Mouse (Mus musculus): Measurements from ENCODE around the gene Svop. TPM values are rescaled to one million over a fixed set of nuclear protein-coding genes. Genes with fewer than 3 reads are reported as not detected.

Gene Svop
- polyA plus RNA-seq, 1 experiment, result 81.5 TPM

DNA sequence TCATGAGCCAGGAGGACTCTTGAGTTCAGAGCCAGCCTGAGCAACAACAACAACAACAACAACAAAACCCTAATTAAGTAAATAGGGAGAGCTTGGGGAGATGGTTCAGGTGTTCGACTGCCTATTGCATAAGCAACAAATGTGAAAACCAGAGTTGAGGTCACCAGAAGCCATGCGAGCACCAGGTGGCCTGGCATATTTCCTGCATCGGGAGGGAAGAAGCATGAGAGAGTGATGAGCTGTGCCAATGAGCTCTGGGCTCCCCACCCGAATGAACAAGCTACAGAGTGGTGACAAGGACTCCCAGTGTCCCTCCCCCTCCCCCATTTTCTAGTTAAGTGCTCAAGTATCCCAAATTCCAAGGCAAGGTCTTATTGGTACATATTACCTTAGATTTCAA is 10.5 kb upstream of the Svop start:
- no peak for TF ChIP-seq CTCF (IDR thresholded peaks at IDR 0.05; ENCODE audit: borderline replicate concordance, extremely low read depth, insufficient read depth, insufficient read length)
- no peak for TF ChIP-seq POLR2A (IDR thresholded peaks at IDR 0.05; ENCODE audit: borderline replicate concordance, extremely low read depth, insufficient read depth, insufficient read length, poor library complexity, severe bottlenecking)
- DNase-seq (ENCODE audit: low read depth), result no peak

DNA sequence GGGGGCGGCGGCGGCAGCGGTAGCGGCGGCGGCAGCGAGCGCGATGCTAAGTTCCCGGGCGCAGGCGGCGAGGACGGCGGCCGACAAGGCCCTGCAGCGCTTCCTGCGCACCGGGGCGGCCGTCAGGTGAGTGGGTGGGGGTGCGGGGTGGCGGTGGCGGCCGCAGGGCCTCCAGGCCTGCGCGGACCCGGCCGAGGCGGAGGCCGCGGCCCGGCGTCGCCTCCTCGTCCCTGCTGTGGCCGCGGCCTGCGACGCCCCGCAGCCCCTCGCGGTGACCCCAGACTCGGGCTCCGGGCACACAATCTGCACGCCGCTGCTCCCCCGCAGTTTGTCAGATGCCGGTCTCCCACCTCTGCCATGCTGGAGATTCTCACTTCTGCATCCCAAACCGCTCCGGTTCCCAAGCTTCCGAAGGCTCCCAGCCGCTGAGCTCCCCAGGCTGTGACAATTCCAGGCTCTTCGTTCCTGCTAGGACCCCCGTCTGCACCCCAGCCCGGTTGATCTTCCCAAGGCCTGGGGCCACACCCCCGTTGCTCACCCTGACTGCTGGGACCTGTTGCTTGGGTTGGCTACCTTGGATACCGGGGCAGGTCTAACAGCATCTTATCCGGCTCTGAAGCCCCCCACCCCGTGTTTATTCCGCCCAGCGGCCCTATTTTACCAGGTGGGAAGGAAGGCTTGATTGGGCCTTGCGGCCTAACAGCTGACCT is 9.2 kb upstream of the Svop start:
- DNase-seq (ENCODE audit: low read depth), result no peak
- no peak for TF ChIP-seq CTCF (IDR thresholded peaks at IDR 0.05; ENCODE audit: borderline replicate concordance, extremely low read depth, insufficient read depth, insufficient read length)
- TF ChIP-seq POLR2A (IDR thresholded peaks at IDR 0.05; ENCODE audit: borderline replicate concordance, extremely low read depth, insufficient read depth, insufficient read length, poor library complexity, severe bottlenecking), result no peak

DNA sequence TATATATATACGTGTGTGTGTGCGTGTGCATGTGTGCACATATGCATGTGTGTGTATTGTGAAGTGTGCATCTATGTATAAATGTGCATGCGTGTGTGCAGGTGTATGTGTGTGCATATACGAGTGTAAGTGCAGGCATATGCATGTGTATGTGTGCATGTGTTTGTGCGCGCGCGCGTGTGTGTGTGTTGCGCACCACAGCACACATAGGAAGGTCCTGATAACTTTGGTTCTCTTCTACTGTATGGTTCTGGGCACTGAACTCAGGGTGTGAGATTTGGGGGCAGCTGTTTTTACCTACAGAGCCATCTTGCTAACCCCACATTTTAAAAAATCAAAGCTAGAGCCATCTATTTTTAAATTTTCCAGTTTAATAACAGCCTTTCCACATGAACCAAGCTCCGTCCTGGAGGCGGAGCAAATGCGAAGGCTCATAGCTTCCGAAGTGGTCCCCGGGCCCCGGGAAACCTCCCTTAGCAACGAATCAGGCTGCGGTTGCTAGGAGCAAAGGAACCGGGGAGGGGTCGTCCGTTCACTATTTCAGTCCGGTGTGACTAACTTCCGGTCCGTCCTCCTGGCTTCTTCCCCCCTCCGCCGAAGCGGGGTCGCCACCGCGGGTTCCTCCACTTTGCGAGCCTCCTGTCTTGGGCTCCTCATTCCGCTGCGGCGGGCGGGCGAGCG is 8.5 kb upstream of the Svop start:
- TF ChIP-seq POLR2A (IDR thresholded peaks at IDR 0.05; ENCODE audit: borderline replicate concordance, extremely low read depth, insufficient read depth, insufficient read length, poor library complexity, severe bottlenecking) (peak; percentile 32; the same call in 1 of the 2 replicates), CTCF (IDR thresholded peaks at IDR 0.05; ENCODE audit: borderline replicate concordance, extremely low read depth, insufficient read depth, insufficient read length) (no peak)
- peak; percentile 97 for DNase-seq (ENCODE audit: low read depth)

DNA sequence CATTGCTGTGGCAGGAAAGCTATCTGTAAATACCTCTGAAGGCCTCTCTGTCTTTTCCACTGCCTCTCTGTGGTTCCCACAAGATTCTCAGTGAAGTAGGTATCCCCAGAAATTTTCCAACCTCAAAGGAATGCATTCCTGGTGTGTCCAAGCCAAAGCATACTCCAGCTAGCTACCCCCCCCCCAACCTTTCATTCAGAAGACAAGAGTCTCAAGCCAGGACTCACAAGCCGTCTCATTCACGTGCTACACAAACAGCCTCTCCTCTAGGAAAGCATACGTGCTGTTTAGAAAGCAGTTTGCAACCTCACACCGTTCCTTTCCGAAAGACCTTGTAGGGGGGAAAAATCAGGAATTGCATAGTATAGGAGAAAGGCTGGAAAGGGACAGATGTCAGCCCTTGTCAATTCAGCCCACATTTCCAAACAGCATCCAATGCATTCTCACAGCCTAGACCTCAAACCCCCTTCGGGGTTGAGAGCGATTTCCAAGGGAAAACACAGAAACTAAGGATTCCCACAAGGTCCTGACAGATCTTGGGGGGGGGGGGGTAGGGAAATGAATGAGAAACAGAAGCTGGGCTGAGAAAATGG is 853 bp downstream of the Svop start:
- TF ChIP-seq CTCF (IDR thresholded peaks at IDR 0.05; ENCODE audit: borderline replicate concordance, extremely low read depth, insufficient read depth, insufficient read length) (no peak), POLR2A (IDR thresholded peaks at IDR 0.05; ENCODE audit: borderline replicate concordance, extremely low read depth, insufficient read depth, insufficient read length, poor library complexity, severe bottlenecking) (no peak)
- DNase-seq (ENCODE audit: low read depth), result peak; percentile 46

DNA sequence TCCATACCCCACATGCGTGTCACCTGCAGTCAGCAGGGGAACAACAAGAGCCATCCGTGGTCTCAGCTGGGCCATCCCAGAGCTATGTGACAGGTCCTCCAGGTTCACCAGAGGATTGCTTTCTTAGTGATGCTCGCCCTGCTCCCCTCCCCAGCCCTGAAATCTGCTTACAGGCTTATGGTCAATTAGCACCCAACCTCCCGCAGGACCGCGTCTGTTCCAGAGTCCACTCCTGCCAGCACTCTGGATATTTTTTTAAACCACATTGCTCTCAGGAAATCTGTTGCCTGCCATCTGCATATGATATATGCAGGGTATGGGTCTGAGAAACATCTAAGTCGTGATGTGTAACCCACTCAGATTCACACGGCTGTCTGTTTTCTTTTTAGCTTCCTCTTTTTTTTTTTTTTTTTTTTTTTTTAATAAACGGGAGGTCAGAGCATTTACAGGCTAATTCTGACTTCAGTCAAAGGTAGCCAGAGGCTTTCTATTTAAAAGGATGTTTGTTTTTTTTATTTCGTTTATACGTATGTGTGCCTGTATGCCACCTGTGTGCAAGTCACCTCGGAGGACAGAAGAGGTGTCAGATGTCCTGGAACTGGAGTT is 3.4 kb downstream of the Svop start:
- DNase-seq (ENCODE audit: low read depth), result no peak
- TF ChIP-seq CTCF (IDR thresholded peaks at IDR 0.05; ENCODE audit: borderline replicate concordance, extremely low read depth, insufficient read depth, insufficient read length) (no peak), POLR2A (IDR thresholded peaks at IDR 0.05; ENCODE audit: borderline replicate concordance, extremely low read depth, insufficient read depth, insufficient read length, poor library complexity, severe bottlenecking) (no peak)

DNA sequence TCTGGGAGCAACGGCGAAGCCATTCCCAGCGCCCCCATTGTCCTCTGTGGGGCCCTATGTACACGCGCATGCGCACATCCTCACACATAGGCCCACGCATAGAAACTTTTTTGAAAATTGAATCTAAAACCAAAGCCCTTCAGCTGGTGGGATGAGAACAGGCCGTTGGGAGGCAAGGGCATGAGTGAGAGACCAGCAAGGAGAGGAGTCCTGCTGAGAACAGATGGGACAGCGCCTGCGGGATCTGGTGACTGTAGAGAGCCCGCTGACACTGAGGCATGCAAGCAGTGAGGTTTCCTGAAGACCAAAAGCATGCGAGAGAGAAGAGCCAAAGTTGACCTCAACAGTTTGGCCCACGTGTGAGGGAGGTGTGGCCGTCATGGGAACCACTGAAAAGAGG is 5.9 kb downstream of the Svop start:
- DNase-seq (ENCODE audit: low read depth), result no peak

DNA sequence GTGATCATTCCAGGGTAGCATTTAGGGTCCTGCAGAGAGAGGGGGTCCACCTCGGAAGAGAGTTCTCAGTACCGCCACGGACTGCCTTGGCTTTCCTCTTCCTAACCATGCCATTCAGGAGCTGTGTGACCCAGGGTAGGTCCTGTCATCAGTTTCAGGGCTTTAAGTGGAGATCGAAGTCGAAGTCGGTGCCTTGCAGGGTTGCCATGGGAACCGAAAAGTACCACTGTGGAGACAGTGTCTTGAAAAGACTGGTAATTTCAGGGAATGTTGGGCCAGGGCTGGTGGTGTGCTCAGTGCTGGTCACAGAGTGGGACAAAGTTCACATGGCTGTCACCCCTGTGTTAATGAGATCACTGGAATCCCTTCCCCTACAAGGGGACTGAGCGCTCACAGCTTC is 14.4 kb downstream of the Svop start:
- DNase-seq (ENCODE audit: low read depth), result peak; percentile 32
- no peak for TF ChIP-seq CTCF (IDR thresholded peaks at IDR 0.05; ENCODE audit: borderline replicate concordance, extremely low read depth, insufficient read depth, insufficient read length)
- no peak for TF ChIP-seq POLR2A (IDR thresholded peaks at IDR 0.05; ENCODE audit: borderline replicate concordance, extremely low read depth, insufficient read depth, insufficient read length, poor library complexity, severe bottlenecking)

More for the DNA sequence above, 5.9 kb downstream of the Svop start:
- TF ChIP-seq CTCF (IDR thresholded peaks at IDR 0.05; ENCODE audit: borderline replicate concordance, extremely low read depth, insufficient read depth, insufficient read length), result no peak
- TF ChIP-seq POLR2A (IDR thresholded peaks at IDR 0.05; ENCODE audit: borderline replicate concordance, extremely low read depth, insufficient read depth, insufficient read length, poor library complexity, severe bottlenecking), result no peak

DNA sequence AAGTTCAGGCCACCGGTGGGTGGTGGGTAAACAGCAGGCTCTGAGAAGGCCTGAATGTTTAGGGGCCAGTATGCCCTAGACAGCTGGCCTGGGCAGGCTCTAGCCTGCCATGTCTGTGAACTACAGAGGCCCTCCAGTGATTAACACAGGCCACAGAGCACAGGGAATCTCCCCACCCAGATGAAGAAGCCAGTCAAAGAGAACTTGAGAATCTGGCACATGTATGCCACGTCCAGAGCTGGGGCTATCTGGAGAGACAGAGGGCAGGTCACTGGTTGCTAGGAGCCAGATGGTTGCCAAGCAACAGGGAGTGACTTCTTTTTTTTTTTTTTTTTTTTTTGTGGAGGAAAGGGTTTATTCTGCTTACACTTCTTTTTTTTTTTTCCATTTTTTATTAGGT is 19.1 kb downstream of the Svop start:
- TF ChIP-seq POLR2A (IDR thresholded peaks at IDR 0.05; ENCODE audit: borderline replicate concordance, extremely low read depth, insufficient read depth, insufficient read length, poor library complexity, severe bottlenecking) (no peak), CTCF (IDR thresholded peaks at IDR 0.05; ENCODE audit: borderline replicate concordance, extremely low read depth, insufficient read depth, insufficient read length) (no peak)
- peak; percentile 40 for DNase-seq (ENCODE audit: low read depth)

DNA sequence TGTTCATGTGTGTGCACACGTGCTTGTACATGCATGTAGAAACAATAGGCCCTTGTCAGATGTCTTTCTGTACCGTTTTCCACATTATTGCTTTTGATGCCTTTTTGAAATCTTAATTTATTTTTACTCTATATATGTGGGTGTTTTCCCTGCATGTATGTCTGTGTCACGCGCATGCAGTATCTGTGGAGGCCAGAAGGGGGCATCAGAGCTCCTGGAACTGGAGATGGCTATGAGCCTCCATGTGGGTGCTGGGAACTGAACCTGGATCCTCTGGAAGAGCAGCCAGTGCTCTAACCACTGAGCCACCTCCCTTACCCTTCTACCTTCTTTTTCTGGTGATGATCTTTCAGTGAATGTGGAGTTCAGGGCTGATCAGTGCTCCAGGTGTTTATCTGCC is 20.5 kb downstream of the Svop start:
- no peak for DNase-seq (ENCODE audit: low read depth)

DNA sequence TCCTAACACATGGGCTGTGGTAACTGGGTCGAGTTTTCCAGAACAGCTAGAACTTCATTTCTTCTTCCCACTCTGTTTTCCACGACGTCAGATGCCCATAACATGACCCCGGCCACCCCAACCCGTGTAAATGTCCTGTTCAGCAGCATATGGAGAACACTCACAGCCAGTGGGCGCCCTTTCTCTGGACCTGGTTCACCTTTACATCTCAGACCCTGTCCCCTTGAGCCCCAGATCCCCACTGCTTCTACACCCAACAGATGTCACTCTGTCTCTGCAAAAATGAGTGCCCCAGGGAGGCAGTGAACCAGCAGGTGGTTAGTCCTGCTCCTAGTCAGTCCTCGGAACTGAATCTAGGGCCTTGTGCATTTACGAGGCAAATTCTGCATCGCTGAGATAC is 23.4 kb downstream of the Svop start:
- no peak for TF ChIP-seq CTCF (IDR thresholded peaks at IDR 0.05; ENCODE audit: borderline replicate concordance, extremely low read depth, insufficient read depth, insufficient read length)
- no peak for TF ChIP-seq POLR2A (IDR thresholded peaks at IDR 0.05; ENCODE audit: borderline replicate concordance, extremely low read depth, insufficient read depth, insufficient read length, poor library complexity, severe bottlenecking)
- DNase-seq (ENCODE audit: low read depth), result no peak

More for the DNA sequence above, 20.5 kb downstream of the Svop start:
- 0 out of 2 replicates have a peak, but pooled peaks have one; percentile 10 for TF ChIP-seq CTCF (IDR thresholded peaks at IDR 0.05; ENCODE audit: borderline replicate concordance, extremely low read depth, insufficient read depth, insufficient read length)
- no peak for TF ChIP-seq POLR2A (IDR thresholded peaks at IDR 0.05; ENCODE audit: borderline replicate concordance, extremely low read depth, insufficient read depth, insufficient read length, poor library complexity, severe bottlenecking)

DNA sequence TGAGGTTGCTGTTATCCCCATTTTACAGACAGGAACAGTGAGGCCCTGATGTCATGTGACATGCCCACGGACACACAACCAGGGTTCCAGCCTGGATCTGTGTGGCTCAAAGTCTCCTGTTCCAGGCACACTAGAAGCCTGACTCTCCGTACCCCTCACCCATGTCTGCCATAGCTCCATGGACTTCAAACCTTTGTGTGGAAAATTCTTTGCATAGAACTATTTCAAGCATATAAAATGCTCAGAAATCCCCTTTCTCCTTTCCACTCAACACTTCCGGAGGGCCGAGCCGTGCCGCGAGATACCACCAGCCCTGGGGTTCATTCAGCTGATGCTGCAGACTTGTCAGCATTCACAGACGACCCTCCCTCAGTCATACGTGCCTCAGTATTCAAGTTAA is 23.8 kb downstream of the Svop start:
- no peak for TF ChIP-seq CTCF (IDR thresholded peaks at IDR 0.05; ENCODE audit: borderline replicate concordance, extremely low read depth, insufficient read depth, insufficient read length)
- no peak for TF ChIP-seq POLR2A (IDR thresholded peaks at IDR 0.05; ENCODE audit: borderline replicate concordance, extremely low read depth, insufficient read depth, insufficient read length, poor library complexity, severe bottlenecking)
- no peak for DNase-seq (ENCODE audit: low read depth)
